Mouse (Mus musculus) layer of hippocampus, adult 9-10 months (tissue): ENCODE results near the gene 9430007A20Rik.
"Not testable (repeated sequence)": the region's sequence is repeated elsewhere in the genome, so short reads cannot be mapped to it uniquely, and the experiment has no call there.

Source experiments
- DNase-seq: peaks from one replicate; pipeline ENCODE4 v3.0.0; 2022; ENCODE audit warnings: low spot score

Gene 9430007A20Rik

GRCm38 (mm10) chr4:144519522-144519921, at the start of gene 9430007A20Rik:
TSS of gene 9430007A20Rik (plus strand) at chr4:144519822.
- no peak for DNase-seq

GRCm38 (mm10) chr4:144493331-144493730, 26.3 kb upstream of the 9430007A20Rik start:
- no peak for DNase-seq

- DNase-seq = no peak
These were observed 13.1 kb upstream of the 9430007A20Rik start for GRCm38 (mm10) chr4:144506518-144506917.

- DNase-seq = no peak
These were observed 25.1 kb downstream of the 9430007A20Rik start for GRCm38 (mm10) chr4:144544689-144545088.

GRCm38 (mm10) chr4:144545339-144545738, 25.7 kb downstream of the 9430007A20Rik start:
- DNase-seq = not testable (repeated sequence)

- DNase-seq = no peak
These were observed 31.5 kb downstream of the 9430007A20Rik start for GRCm38 (mm10) chr4:144551156-144551555.

GRCm38 (mm10) chr4:144559792-144560191, 40.2 kb downstream of the 9430007A20Rik start:
- no peak for DNase-seq

GRCm38 (mm10) chr4:144561205-144561604, 41.6 kb downstream of the 9430007A20Rik start:
- DNase-seq = no peak

- no peak for DNase-seq
These were observed 45.4 kb downstream of the 9430007A20Rik start, which contains the start of gene Gm13124 for GRCm38 (mm10) chr4:144565034-144565433. TSS of gene Gm13124 (minus strand) at chr4:144565134.

GRCm38 (mm10) chr4:144567752-144568151, 48.1 kb downstream of the 9430007A20Rik start:
- DNase-seq = no peak
